Mouse (Mus musculus) myocyte (in vitro differentiated cells): ENCODE results near the gene Fam166a.

ENCODE experiments used
- CEBPB ChIP-seq: IDR thresholded peaks from 2 replicates; pipeline ENCODE4 v1.6.1; 2011; ENCODE audit warnings: mild to moderate bottlenecking, moderate library complexity; ENCODE audit not compliant: poor library complexity, insufficient read depth, severe bottlenecking
- E2F4 ChIP-seq: IDR thresholded peaks from one replicate; pipeline ENCODE4 v1.6.1; 2011; ENCODE audit warnings: mild to moderate bottlenecking, control low read depth, moderate library complexity; ENCODE audit not compliant: insufficient read depth
- MAX ChIP-seq: IDR thresholded peaks from one replicate; pipeline ENCODE4 v1.6.1; 2011; ENCODE audit warnings: low read depth, mild to moderate bottlenecking, control low read depth
- MYOD1 ChIP-seq, 3 experiments: IDR thresholded peaks; one replicate each; pipeline ENCODE4 v1.6.1; 2011; ENCODE audit warnings: control low read depth in 2 of 3, low read depth in 2 of 3, mild to moderate bottlenecking in 2 of 3, moderate library complexity in 1 of 3; ENCODE audit not compliant: insufficient read length in 2 of 3, control insufficient read depth in 1 of 3
- POLR2A ChIP-seq: IDR thresholded peaks from one replicate; pipeline ENCODE4 v1.6.1; 2011; ENCODE audit warnings: low read depth, mild to moderate bottlenecking, control low read depth, moderate library complexity; ENCODE audit not compliant: insufficient read length
- POLR2AphosphoS2 ChIP-seq: IDR thresholded peaks from one replicate; pipeline ENCODE4 v1.6.1; 2011; ENCODE audit warnings: low read depth, control low read depth; ENCODE audit not compliant: insufficient read length
- TCF12 ChIP-seq: IDR thresholded peaks from one replicate; pipeline ENCODE4 v1.6.1; 2011; ENCODE audit warnings: mild to moderate bottlenecking, control low read depth; ENCODE audit not compliant: poor library complexity, insufficient read depth, severe bottlenecking

DNA sequence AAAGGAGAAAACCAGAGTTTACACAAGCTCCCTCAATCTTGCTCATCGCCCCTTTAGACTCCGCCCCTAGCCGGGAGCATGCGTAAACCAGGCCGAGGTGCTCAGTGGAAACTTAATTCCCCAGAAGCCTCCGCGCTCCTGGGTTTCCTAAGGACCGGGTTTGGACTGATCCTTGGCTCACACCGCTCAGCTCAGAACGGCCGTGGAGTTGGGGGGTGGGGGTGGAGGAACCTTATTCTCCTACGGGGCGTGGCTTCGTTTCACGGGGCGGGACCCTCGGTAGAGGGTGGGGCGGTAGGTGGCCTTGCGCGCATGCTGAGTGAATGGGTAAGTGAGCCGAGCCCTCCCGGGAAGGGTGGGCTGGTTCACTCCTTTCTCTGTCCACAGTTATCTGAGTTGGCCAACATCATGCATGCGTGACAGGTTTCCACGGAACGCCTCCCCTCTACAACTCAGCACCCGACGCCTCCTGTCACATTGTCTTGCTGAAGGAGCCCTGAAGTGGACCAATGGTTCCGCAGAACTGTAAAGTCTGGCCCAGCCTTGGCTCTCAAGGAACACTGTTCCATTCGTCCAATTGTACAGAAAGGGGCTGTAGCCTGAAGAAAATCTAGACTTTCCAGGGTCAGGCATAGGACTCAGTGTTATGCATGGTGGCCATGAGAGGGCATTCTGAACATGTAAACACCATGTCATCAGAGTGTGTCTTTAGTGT is 22.3 kb downstream of the Fam166a start:
- TF ChIP-seq POLR2A, result no peak
- TF ChIP-seq TCF12, result no peak
- no peak for TF ChIP-seq CEBPB
- TF ChIP-seq MAX, result no peak
- TF ChIP-seq POLR2AphosphoS2, result no peak
- TF ChIP-seq MYOD1 (IDR thresholded peaks at IDR 0.05; ENCODE audit: control insufficient read depth in 1 of 3, insufficient read length in 2 of 3, low read depth in 2 of 3), result no peak
- no peak for TF ChIP-seq E2F4
